Mouse (Mus musculus): ENCODE data around the gene Slc9b1.
A peak's percentile ranks its signal among the peaks of the same experiment; 100 is the strongest.

Gene Slc9b1

DNA sequence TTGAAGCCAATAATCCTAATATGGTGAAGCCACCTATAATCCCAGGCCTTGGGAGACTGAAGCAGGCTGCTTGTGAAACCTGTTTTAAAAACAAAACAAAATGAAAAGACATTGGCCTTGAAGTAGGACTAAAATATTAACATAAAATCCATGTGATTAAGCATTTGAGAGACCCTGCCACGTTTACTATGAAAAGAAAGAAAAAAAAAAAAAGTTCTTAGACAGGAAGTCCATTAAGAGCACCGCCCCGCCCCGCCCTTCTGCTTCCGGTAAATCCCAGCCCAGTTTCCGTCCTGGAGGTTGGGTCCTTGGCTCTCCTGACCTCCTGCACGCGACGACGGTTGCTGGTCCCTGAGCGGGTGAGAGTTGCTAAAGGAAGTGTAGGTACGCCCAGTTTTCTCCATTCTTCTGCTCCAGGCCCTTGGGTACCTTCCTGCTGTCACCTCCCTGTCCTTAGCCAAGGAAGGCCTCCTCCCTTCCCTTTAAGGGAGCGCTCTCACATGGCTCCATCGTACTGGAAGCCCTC, at the start of gene Slc9b1:
Slc9b1 (plus strand) TSS at position 291 of the 526 bp plus-strand sequence.
- DNase-seq: no peak

DNA sequence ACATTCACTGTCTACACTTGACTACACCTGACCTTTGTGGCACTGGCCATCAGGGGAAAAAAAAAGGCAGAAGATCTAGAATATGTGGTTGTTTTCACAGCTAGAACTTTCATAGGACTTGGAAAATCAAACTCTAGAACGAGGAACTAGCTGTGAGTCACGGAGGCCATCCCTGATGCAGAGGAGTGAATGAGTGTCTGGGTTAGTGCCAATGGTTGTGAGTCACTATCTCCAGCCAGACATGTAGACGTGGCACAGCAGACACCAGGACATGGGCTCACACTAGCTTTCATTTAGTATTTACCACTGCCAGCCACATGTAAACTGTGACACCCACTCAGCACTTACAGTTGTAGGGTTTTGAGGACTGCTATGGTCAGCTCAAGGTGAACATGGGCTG, 49.3 kb upstream of the Slc9b1 start:
- DNase-seq: no peak

DNA sequence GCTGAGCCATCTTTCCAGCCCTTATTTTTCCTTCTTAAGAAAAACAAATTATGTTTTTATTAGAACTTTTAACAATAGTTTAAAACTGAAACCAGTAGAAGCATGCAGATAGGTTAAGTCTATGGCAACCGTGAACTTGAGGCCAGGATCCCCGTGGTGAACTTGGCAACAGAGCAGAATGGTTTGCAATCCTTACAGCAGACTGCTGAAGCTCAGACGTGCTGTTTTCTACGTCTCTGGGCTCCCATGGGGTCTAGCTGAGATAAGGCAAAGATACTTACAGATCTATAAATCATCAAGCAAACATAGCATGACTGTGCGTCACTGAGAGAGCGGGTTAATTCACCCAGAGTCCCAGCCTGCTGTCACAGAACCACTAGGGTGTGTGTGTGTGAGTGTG, 47.7 kb upstream of the Slc9b1 start:
- no peak for DNase-seq

DNA sequence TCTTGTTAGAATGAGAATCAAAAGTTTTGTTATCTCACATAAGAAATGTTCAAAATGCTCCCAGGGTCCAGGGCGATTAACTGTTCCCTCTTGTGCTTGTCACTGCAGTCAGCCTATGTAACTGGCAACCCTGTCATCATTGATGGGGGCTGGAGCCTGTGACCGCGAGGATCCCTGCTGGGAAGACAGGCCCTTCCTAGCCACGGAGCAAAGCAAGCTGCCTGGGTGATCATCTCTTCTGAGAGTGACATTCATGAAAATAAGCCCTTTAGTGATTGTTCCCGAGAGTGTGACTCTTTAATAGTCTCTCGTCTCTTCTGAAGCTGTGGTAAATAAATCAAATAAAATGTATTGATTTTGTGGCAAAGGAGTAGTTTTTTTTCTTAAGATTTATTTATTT, 43.8 kb upstream of the Slc9b1 start:
- no peak for DNase-seq

DNA sequence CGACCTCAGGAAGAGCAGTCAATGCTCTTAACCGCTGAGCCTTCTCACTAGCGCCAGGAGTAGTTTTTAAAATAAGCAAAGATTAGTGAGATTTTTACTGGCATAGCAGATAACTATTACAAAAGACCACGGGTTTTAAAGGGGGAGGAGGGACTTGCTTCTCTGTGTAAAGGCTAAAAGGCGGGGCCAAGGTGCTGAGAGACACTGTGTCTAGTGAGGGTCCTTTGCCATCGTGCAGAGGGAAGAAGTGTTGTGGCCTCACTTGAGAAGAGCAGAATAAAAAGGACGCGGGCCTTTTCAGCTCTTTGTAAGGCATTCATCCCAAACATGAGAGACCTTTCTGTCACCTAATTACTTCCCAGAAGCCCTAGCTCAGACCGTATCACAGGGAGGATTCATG, 43.3 kb upstream of the Slc9b1 start:
- DNase-seq: no peak

DNA sequence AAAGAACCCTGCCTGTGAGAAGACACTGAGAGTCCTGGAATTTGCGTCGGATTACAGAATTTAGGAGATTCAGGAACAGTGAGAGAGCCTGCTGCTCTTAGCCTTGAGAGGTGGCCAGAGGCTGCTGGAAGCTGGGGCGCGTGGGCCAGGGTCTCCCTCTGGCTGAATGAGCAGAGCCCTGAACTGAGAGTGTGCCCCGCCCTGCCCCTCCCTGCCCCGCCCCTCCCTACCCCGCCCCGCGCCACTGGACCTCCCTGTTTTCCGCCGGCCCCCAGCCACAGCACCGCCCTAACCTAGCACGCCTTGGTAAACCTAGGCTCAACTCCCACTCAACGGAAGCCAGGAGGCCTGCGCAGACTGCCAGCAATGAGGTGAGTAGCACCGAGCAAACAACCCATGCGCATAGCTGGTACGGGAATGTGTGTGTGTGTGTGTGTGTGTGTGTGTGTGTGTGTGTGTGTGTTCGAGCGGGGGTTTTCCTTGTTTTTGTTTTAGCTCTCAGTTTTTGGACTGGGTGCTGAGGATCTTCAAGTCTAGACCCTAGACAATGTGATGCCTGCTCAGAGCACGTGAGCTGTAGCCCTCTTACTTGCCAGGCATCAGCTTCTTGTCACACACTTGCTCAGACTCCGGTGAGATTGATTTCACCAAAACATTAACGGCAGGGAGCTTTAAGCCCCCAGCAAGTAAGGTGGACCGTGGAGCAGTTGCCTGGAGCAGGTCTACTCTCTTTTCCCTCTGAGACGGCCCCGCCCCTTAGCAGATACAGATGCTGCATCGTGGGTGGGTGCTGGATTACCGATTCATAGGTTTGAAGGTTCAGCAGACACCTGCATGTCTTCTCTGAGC, 40.2 kb upstream of the Slc9b1 start, which contains the start of gene Slc9b2:
Slc9b2 (plus strand) TSS at position 290 of the 849 bp plus-strand sequence.
- peak; percentile 66 for DNase-seq

DNA sequence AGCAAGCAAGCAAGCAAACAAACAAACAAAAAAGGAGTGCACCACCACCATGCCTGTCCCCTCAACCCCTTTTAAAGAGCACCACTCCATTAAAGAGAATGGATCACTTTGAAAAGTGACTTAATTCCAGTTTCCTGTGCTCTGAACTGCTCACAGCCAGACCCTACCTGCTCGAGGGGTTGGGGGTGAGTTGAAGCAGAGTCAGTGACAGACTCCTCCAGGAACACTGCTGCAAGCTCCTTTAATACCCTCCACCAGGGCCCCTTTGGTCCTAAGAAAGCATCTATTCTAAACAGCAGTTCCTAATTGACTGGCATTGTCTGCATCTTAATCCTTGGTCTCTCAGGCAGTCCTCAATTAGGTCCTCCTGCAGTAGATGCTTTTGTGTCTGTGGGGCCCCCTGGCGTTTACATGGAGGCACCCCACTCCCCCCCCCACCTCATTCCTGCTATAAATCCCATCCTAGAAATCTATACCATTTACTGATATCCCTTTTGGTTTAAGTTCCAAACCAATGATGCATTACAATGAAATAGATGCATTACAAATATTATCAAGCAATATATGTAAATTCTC, 34.8 kb upstream of the Slc9b1 start:
- DNase-seq: no peak

DNA sequence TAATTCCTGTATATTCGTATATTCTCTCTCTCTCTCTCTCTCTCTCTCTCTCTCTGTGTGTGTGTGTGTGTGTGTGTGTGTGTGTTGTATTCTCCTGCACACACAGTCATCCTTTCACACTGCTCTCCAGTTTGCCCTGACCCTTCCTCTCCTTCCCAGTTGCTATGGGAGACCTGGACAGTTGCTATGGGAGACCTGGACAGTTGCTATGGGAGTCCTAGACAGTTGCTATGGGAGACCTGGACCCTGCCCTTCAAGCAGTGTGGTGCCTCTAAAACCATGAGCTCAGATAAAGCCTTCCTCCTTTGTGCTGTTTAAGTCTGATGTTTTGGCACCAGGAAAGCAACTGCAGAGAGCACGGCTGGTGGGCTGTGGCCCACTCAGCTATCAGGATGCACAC, 34.1 kb upstream of the Slc9b1 start:
- no peak for DNase-seq

DNA sequence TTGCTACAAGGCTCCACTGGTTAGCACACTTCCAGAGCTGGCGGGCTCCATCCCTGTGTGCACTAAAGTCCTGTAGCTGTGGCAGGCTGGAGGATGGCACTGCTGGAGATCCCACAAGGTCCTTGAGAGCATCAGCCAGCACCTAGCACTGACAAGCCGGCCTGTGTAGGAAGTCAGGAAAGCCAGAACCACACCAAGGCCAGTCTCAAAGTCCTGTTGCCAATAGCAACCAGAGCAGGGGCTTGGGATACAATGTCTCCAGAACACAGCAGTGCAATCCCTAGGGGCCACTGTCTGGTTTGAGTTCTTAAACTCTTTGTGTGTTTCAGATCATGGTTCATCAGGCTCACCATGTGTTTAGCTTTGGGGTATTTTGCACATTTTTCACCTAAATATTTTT, 33.0 kb upstream of the Slc9b1 start:
- no peak for DNase-seq

DNA sequence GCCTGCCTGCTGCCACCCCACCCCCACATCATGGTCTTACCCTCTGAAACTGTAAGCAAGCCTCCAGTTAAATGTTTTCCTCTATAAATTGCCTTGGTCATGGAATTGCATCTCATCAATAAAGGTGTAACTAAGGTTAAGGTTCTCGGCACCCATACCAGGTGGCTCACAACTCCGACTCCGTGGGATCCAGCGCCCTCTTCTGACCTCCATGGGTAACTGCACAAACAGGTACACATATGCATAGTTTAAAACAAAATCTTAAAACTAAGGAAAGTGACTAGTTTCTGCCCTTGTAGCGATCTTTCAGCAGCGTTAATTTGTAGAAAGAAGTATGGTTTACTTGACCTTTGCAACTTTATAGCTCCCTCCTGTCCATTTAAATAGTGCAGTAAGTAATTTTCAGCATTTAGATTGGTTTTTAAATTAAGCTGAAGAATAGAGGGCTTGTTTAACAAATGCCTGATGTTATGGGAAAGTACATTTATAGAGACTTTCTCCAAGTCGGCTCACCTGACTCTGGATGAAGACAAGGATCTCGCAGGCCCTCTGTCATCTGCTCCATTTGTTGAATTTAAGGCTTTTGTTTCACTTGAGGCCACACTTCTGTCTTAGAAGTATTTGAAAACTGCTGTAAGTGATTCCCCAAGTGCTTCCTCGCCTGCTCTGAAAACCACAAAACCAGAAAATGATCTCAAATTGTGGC, 32.0 kb upstream of the Slc9b1 start:
- no peak for DNase-seq

DNA sequence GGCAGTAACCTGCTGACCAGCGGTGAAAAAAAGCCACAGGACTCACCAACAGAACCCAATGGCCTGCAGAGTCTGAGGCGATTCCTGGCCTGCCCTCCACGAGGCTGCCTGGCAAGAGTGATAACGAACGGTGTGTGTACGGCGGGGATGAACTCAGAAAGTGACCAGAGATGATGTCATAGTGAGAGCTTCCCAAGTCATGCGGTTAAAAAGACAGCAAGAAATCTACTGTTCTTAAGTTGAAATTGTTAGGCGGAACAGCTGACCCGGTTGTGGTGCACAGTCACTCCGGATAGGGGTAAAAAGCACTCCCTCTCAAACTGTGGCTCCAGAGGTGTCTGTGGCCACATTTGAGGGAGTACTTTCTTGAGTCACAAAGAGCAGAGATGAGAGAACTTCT, 29.5 kb upstream of the Slc9b1 start:
- no peak for DNase-seq

DNA sequence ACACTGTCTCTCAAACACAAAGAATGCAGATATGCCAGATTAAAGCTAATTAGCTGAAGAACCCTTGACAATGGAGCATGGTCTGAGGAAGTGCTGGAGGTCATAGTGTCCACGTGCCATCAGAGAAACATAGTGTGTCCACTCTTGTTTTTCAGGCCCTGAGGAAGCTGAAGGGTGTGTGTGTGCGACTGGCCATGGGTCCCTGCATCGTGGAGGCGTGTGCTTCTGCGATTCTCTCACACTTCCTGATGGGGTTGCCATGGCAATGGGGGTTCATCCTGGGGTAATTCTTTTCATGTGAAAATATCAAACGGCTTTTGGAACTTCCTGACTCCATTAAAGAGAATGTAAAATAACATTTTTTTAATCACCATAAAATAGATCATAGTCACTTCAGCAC, 23.5 kb upstream of the Slc9b1 start:
- no peak for DNase-seq

DNA sequence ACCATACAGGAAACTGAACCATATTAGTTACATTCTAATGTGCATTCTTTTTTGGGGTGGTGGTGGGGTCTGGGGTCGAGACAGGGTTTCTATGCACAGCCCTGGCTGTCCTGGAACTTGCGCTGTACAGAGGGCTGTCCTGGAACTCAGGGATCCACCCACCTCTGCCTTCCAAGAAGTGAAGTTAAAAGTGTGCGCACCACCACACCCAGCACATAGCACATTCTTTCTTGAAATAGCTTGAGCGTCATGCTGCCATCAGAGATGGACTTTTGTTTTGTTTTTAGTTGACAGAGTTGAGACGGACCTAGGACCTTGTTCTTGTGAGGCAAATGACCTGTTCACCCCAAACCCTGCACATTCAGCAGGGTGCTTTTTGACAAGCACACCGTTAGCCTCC, 20.7 kb upstream of the Slc9b1 start:
- DNase-seq: no peak

DNA sequence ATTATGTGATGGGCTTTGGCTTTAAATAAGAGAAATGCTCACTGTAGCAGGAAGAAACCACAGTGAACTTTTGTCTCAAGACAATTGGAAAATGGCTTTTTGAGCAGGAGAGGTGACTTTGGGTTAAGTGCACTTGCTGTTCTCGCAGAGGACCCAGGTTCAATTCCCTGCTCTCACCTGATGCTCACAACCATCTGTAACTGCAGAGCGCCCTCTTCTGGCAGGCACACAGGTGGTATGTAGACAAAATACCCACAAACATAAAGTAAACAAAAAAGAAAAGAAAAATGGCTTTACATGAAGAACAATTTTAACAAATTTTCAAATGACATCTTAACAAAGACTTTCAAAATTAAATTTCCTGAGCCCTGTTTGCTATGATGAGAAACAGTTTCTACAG, 20.2 kb upstream of the Slc9b1 start:
- DNase-seq: peak; percentile 61

DNA sequence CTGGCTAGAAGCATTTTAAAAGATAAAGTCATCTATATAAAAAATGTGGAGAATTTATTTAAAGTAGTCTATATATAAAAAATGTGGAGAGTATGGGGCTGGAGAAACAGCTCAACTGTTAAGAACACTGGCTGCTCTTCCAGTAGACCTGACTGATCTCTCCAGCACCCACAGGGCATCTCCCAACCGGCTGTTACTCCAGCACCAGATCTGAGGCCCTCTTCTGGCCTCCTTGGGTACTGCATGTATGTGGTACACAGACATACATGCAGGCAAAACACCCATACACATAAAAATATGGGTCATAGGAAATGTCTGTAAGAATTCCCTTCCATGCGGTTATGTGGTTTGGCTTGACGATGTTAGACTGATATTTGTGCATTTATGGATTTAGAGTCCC, 19.3 kb upstream of the Slc9b1 start:
- peak; percentile 89 for DNase-seq

DNA sequence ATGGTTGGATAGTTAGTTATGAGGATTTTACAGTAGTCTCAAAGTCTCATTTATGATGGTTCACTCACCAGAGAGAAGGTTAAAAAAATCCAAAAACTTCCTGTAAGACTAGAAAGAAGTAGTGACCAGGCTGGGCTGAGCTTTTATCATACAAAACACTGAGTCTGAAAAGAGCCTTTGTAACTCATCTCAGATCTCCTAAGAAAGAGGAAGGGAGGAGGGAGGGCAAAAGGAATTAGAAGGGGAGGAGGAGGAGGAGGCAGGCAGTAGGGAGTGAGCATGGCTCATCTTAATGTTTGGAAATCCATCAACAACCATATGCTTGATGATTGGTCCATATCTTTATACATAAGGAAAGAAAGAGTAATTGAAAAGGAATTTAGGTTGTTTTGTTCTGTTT, 15.1 kb upstream of the Slc9b1 start:
- no peak for DNase-seq

DNA sequence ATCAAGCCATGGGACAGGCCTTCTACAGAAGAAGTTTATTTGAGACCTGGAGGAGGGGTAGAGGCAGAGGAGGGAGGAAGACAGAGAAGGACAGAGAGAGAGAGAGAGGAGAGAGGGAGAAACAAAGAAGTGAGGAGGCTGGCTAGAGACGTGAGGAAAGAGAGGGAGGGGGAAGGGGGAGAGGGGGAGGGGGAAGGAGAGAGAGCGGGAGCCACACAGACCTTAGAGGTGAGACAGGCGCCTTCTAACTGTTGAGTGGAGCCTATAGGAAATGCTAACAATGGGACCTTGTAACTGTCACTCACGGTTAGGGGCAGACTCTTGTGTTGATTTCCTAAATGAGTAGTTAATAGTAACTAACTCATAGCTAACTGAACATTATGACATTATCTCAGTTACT, 14.1 kb upstream of the Slc9b1 start:
- DNase-seq: no peak

DNA sequence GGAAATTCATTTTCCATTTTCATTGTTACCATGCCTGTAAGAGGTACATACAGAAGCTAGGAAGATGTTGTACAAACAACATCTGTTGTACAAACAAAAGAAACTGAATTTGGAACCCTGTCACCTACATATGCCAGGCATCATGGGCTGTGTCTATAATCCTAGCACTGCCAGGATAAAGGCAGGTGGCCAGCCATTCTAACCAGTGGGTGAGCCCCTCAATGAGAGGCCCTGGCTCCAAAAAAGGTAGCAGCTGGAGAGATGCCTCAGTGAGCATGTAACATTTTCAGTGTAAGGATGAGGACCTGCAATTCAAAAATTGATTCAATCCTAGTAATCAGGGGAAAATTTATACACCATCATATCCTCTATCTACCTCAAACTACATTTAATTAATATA, 1.2 kb downstream of the Slc9b1 start:
- DNase-seq: no peak

DNA sequence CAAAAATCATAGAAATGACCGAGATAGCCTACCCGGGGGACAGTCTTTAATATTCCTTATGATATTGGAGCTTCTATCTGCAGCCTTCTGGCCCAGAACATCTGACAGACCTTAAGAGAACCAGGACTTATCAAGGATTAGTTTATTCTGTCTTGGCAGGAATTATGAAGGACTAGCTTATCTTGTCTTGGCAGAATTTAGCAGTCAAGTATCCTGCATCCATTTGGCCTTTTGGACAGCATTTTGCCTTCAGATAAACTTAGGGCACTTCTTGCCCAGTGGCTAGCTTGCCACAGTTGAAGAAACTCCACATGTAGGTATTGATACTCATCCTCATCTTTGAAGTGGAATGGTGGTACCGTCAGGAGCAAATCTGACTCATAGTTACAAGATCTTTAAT, 4.0 kb downstream of the Slc9b1 start:
- no peak for DNase-seq

DNA sequence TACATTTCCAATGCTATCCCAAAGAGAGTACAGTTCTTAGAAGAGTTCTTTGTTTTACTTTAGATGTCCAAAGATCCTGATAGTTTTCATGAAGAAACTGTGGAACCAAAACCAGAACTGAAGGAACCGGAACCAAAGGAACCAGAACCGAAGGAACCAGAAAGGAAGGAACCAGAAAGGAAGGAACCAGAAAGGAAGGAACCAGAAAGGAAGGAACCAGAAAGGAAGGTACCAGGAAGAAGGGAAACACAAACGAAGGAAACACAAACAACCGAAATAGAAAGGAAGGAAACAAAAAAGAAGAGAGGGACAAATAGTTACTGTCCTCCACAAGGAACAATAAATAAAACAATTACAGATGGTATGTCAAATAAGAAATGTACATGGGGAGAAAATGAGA, 9.6 kb downstream of the Slc9b1 start:
- no peak for DNase-seq

DNA sequence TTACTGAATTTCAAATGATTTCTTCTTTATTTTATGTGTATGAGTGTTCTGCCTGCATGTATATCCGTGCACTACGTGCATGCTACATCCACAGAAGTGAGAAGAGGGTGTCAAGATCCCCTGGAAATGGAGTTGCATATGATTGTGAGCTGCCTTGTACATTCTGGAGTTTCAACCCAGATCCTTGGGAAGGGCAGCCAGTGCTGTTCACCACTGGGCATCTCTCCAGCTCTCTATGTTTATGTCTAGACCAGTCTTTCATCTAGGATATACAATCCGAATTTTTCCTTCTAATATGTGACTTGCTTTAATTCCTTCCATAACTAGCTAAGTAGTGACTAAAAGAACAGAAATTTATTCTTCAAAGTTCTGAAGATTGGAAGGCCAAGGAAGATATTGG, 28.0 kb downstream of the Slc9b1 start:
- DNase-seq: no peak

DNA sequence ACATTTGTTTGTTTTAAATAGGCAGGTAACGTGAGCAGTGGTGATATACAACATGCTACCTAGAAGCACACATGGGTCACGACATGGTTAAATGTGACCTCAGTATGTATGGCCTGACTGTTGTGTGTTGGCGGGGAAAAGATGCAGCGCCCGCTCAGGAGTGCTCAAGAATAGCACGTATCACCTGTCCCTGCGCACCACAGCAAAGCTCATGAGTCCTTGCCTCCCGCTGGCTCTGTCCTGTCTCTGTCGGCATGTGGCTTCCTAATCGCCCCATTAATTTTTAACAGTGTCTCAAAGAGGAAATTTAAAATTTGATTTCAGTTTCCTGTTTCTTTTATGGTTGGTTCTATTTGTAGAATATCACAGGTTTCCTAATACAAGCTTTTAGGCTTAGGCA, 29.6 kb downstream of the Slc9b1 start:
- DNase-seq: no peak

DNA sequence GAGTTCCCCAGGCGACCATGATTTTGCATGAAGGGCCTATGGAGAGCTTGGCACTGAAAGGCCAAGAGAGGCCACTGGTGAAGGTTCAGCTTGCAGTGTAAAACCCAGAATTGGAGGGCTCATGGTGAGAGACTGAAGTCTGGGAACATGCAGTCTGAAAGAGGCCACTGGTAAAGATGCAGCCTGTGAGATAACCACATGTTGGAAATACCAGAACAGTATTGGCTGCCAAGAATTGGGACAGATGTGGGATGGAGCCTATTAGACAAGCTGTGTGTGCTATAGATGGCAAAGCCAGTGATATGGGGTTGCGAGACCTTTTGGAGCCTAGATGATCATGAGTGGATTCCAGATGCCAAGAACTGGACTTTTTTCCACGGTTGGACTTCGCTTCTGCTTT, 32.0 kb downstream of the Slc9b1 start:
- DNase-seq: no peak

DNA sequence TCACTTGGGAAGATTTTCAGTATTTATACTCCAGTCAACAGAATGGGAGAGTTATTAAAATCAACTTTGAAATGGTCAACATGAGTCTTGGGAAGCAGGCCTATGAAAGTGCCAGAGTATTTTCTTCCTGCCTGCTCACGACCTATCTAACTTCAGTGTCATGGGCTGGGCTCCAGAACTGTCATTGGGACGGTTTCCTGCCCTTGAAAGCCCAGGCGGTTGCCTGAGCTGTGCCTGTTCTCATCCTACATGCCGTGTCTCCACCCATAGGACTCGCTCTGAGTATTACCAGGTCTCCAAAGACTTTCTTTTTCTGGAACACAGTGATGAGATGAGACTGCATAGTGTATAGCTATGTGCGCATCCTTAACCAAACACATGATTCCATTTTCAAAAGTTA, 45.4 kb downstream of the Slc9b1 start:
- DNase-seq: no peak

Measured in thymus, postnatal 4 days (tissue).